Mouse (Mus musculus): ENCODE results near the gene Tk1. TPM values are rescaled to one million over a fixed set of nuclear protein-coding genes. Genes with fewer than 3 reads are reported as not detected.

Gene Tk1
- total and polyA plus RNA-seq, 3 experiments, result 172 to 188 TPM; not detected in 1

- peaks cover 0 to 8% of the 10 kb centered on the region in 2 experiments; a peak in 2 of 4 replicates for H3K36me3 ChIP-seq (ENCODE audit: control insufficient read depth in 1 of 2, insufficient read depth in 2 of 2, low read length in 2 of 2)
- TF ChIP-seq NRF1 (IDR thresholded peaks at IDR 0.05; ENCODE audit: insufficient read depth, low read depth, low read length, poor library complexity, severe bottlenecking) (no peak), ZKSCAN1 (IDR thresholded peaks at IDR 0.05; ENCODE audit: low read depth, low read length) (peak; percentile 97)
- no peak overlapping the region for H3K27ac ChIP-seq (ENCODE audit: control insufficient read depth, low read depth, low read length)
- peaks cover 4 to 15% of the 10 kb centered on the region in 2 experiments for H3K4me1 ChIP-seq (ENCODE audit: control insufficient read depth in 1 of 2, insufficient read depth in 2 of 2, low read length in 2 of 2)
- H3K4me3 ChIP-seq (ENCODE audit: control insufficient read depth in 1 of 2, insufficient read depth in 1 of 2, low read depth in 2 of 2, low read length in 2 of 2), result no peak overlapping the region
- H3K79me2 ChIP-seq (ENCODE audit: control insufficient read depth, insufficient read depth, low read length, poor library complexity), result peaks cover 23% of the 10 kb centered on the region
- DNase-seq (ENCODE audit: low read depth, low spot score), result no peak
- H3K9ac ChIP-seq (ENCODE audit: control insufficient read depth, low read depth, low read length, poor library complexity, severe bottlenecking), result no peak overlapping the region
- H3K27me3 ChIP-seq (ENCODE audit: control insufficient read depth in 1 of 2, insufficient read depth in 2 of 2, low read length in 2 of 2), result no peaks in the 10 kb centered on the region
- H3K9me3 ChIP-seq (replicated peaks; ENCODE audit: insufficient read depth, low read length), result no peaks in the 10 kb centered on the region
These were observed 19.1 kb downstream of the Tk1 start for GRCm38 (mm10) chr11:117806781-117807180.

- DNase-seq (ENCODE audit: low read depth, low spot score), result peak; percentile 30
- Histone ChIP-seq H3K9ac (ENCODE audit: control insufficient read depth, low read depth, low read length, poor library complexity, severe bottlenecking) (no peak overlapping the region), H3K27ac (ENCODE audit: control insufficient read depth, low read depth, low read length) (no peak overlapping the region), H3K4me1 (ENCODE audit: control insufficient read depth in 1 of 2, insufficient read depth in 2 of 2, low read length in 2 of 2) (peaks cover 9 to 16% of the 10 kb centered on the region in 2 experiments), H3K36me3 (ENCODE audit: control insufficient read depth in 1 of 2, insufficient read depth in 2 of 2, low read length in 2 of 2) (peaks cover 0 to 12% of the 10 kb centered on the region in 2 experiments; a peak in 2 of 4 replicates), H3K4me3 (ENCODE audit: control insufficient read depth in 1 of 2, insufficient read depth in 1 of 2, low read depth in 2 of 2, low read length in 2 of 2) (no peak overlapping the region), H3K79me2 (ENCODE audit: control insufficient read depth, insufficient read depth, low read length, poor library complexity) (no peaks in the 10 kb centered on the region), H3K27me3 (ENCODE audit: control insufficient read depth in 1 of 2, insufficient read depth in 2 of 2, low read length in 2 of 2) (no peaks in the 10 kb centered on the region), H3K9me3 (replicated peaks; ENCODE audit: insufficient read depth, low read length) (no peaks in the 10 kb centered on the region)
- TF ChIP-seq JUND (IDR thresholded peaks at IDR 0.05; ENCODE audit: low read depth, low read length) (no peak), MYB (IDR thresholded peaks at IDR 0.05; ENCODE audit: low read depth, low read length) (no peak), TBP (IDR thresholded peaks at IDR 0.05; ENCODE audit: low read depth, low read length) (no peak), SMC3 (IDR thresholded peaks at IDR 0.05; ENCODE audit: low read depth, low read length) (no peak)
These were observed 22.7 kb downstream of the Tk1 start for GRCm38 (mm10) chr11:117803166-117803688.

- peaks cover 11 to 30% of the 10 kb centered on the region in 2 experiments for H3K4me1 ChIP-seq (ENCODE audit: control insufficient read depth in 1 of 2, insufficient read depth in 2 of 2, low read length in 2 of 2)
- H3K4me3 ChIP-seq (ENCODE audit: control insufficient read depth in 1 of 2, insufficient read depth in 1 of 2, low read depth in 2 of 2, low read length in 2 of 2), result no peak overlapping the region
- no peak overlapping the region for H3K27ac ChIP-seq (ENCODE audit: control insufficient read depth, low read depth, low read length)
- no peak for DNase-seq (ENCODE audit: low read depth, low spot score)
- H3K79me2 ChIP-seq (ENCODE audit: control insufficient read depth, insufficient read depth, low read length, poor library complexity), result no peaks in the 10 kb centered on the region
- no peaks in the 10 kb centered on the region for H3K27me3 ChIP-seq (ENCODE audit: control insufficient read depth in 1 of 2, insufficient read depth in 2 of 2, low read length in 2 of 2)
- H3K9me3 ChIP-seq (replicated peaks; ENCODE audit: insufficient read depth, low read length), result no peaks in the 10 kb centered on the region
- TF ChIP-seq TCF12 (IDR thresholded peaks at IDR 0.05; ENCODE audit: low read depth, low read length) (no peak), NRF1 (IDR thresholded peaks at IDR 0.05; ENCODE audit: insufficient read depth, low read depth, low read length, poor library complexity, severe bottlenecking) (no peak), GABPA (IDR thresholded peaks at IDR 0.05; ENCODE audit: low read depth, low read length) (no peak), CHD2 (IDR thresholded peaks at IDR 0.05; ENCODE audit: low read length) (no peak), BHLHE40 (IDR thresholded peaks at IDR 0.05; ENCODE audit: borderline replicate concordance, low read depth, low read length) (no peak), ZMIZ1 (IDR thresholded peaks at IDR 0.05; ENCODE audit: low read depth, low read length) (no peak), TAL1 (IDR thresholded peaks at IDR 0.05; ENCODE audit: low read length) (no peak), TBP (IDR thresholded peaks at IDR 0.05; ENCODE audit: low read depth, low read length) (no peak), ZNF384 (IDR thresholded peaks at IDR 0.05; ENCODE audit: low read depth, low read length) (no peak), MAFK (IDR thresholded peaks at IDR 0.05; ENCODE audit: borderline replicate concordance, low read depth, low read length) (no peak), MYB (IDR thresholded peaks at IDR 0.05; ENCODE audit: low read depth, low read length) (no peak), JUND (IDR thresholded peaks at IDR 0.05; ENCODE audit: low read depth, low read length) (no peak), CTCF (IDR thresholded peaks at IDR 0.05 in 2 of 3, conservative IDR thresholded peaks at IDR 0.05 in 1 of 3; ENCODE audit: control insufficient read depth in 1 of 3, insufficient read depth in 1 of 3, low read depth in 2 of 3, low read length in 3 of 3, poor library complexity in 1 of 3, severe bottlenecking in 1 of 3) (no peak), POLR2AphosphoS2 (IDR thresholded peaks at IDR 0.05; ENCODE audit: low read length) (no peak), EP300 (IDR thresholded peaks at IDR 0.05; ENCODE audit: low read depth in 1 of 2, low read length in 2 of 2) (no peak), SMC3 (IDR thresholded peaks at IDR 0.05; ENCODE audit: low read depth, low read length) (no peak), POLR2A (IDR thresholded peaks at IDR 0.05; ENCODE audit: control insufficient read depth in 1 of 2, insufficient read depth in 1 of 2, low read depth in 1 of 2, low read length in 2 of 2, poor library complexity in 1 of 2) (no peak), ETS1 (IDR thresholded peaks at IDR 0.05; ENCODE audit: low read depth, low read length) (no peak)
- peaks cover 0 to 20% of the 10 kb centered on the region in 2 experiments; a peak in 2 of 4 replicates for H3K36me3 ChIP-seq (ENCODE audit: control insufficient read depth in 1 of 2, insufficient read depth in 2 of 2, low read length in 2 of 2)
- H3K9ac ChIP-seq (ENCODE audit: control insufficient read depth, low read depth, low read length, poor library complexity, severe bottlenecking), result no peak overlapping the region
These were observed 24.2 kb downstream of the Tk1 start for GRCm38 (mm10) chr11:117801650-117802049.

Measured in MEL (cell line).